ENCODE assay signal across 23 mouse cellular contexts in the genomic region with DNA sequence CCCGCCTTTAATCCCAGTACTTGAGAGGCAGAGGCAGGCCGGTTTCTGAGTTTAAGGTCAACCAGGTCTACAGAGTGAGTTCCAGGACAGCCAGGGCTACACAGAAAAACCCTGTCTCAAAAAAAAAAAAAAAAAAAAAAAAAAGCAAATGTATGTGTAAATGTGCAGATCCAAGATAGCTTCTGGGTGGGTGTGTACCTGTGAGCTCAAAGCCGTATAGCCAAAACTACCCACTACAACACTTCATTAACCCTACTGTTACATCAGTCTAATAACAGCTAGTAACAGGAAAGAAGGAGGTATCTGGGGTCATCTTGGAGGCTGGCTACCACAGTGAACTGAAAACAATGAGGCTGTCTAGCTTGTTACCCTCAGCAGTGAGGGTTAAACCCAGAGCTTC. TPM values are rescaled to one million over a fixed set of nuclear protein-coding genes. Genes with fewer than 3 reads are reported as not detected.
A peak's percentile ranks its signal among the peaks of the same experiment; 100 is the strongest.
DNase-seq lines count a peak whose midpoint lies in the region; ATAC-seq and TF ChIP-seq lines count a peak whose summit lies in the region.
"Had no signal": no experiment of that assay in that cellular context is flagged by ENCODE, and none has a peak within 500 bp of the region (broad histone marks: within the 10 kb centered on the region; RNA-seq: fewer than 3 reads in every experiment).

No protein-coding gene starts in this region.

- no peaks in the 10 kb centered on the region for H3K36me3 ChIP-seq in kidney, adult 2 months (ENCODE audit: control insufficient read depth, insufficient read depth, low read length)
- no peaks in the 10 kb centered on the region for H3K36me3 ChIP-seq in liver, embryonic 11.5 days (ENCODE audit: control insufficient read depth, insufficient read depth, low read length)
- H3K36me3 ChIP-seq in liver, postnatal 0 days (replicated peaks; ENCODE audit: insufficient read depth, low read length), result no peaks in the 10 kb centered on the region
- H3K36me3 ChIP-seq in kidney, embryonic 16.5 days (ENCODE audit: insufficient read depth, low read length), result no peaks in the 10 kb centered on the region
- H3K36me3 ChIP-seq: kidney, embryonic 15.5 days; lung, embryonic 15.5 days; midbrain, embryonic 12.5 days had no signal

- peak; percentile 87 for TF ChIP-seq EP300 in liver, postnatal 0 days (IDR thresholded peaks at IDR 0.05; ENCODE audit: low read depth)

- no peak for DNase-seq in kidney, adult 2 months
- DNase-seq in kidney, adult 18-20 months, result no peak
- DNase-seq in c-Kit-positive CD71-positive TER-119-positive erythroid progenitor cells, embryonic 14.5 days (ENCODE audit: low spot score), result peak; percentile 75
- DNase-seq in liver, embryonic 11.5 days (ENCODE audit: low spot score), result no peak
- DNase-seq in liver, postnatal 0 days, result no peak
- DNase-seq in lung, postnatal 4 days, result no peak
- no peak for DNase-seq in right cerebral cortex, adult 2 months (ENCODE audit: low spot score in 2 of 2)
- DNase-seq: adrenal gland, adult 2 months; cerebellum, adult 9-11 months; kidney, postnatal 4 days; lung, postnatal 36 days; thymus, postnatal 4 days had no signal

- no peaks in the 10 kb centered on the region for H3K9me3 ChIP-seq in liver, embryonic 11.5 days (ENCODE audit: control insufficient read depth, low read length)
- no peaks in the 10 kb centered on the region for H3K9me3 ChIP-seq in liver, postnatal 0 days (ENCODE audit: low read length)
- H3K9me3 ChIP-seq in kidney, embryonic 16.5 days (ENCODE audit: low read length), result no peaks in the 10 kb centered on the region
- H3K9me3 ChIP-seq: kidney, embryonic 15.5 days; lung, embryonic 15.5 days; midbrain, embryonic 12.5 days had no signal

- no peak for TF ChIP-seq POLR2A in kidney, adult 2 months (IDR thresholded peaks at IDR 0.05; ENCODE audit: low read depth, low read length)

- peaks cover 40% of the 10 kb centered on the region for H3K4me1 ChIP-seq in kidney, adult 2 months (ENCODE audit: control insufficient read depth, insufficient read depth, low read length)
- peaks cover 43% of the 10 kb centered on the region for H3K4me1 ChIP-seq in liver, embryonic 11.5 days (replicated peaks; ENCODE audit: control insufficient read depth, insufficient read depth, low read length)
- peaks cover 40% of the 10 kb centered on the region for H3K4me1 ChIP-seq in liver, postnatal 0 days (ENCODE audit: insufficient read depth)
- H3K4me1 ChIP-seq in kidney, embryonic 16.5 days (ENCODE audit: insufficient read depth, low read length), result peaks cover 8% of the 10 kb centered on the region; the same call in 1 of the 2 replicates

- 87% methylated on average over 3 of the region's 3 CpGs for WGBS in kidney, adult 2 months
- WGBS in liver, embryonic 11.5 days, result 81% methylated on average over 3 of the region's 3 CpGs
- 57% methylated on average over 3 of the region's 3 CpGs for WGBS in liver, postnatal 0 days (ENCODE audit: insufficient replicate concordance)
- WGBS in kidney, embryonic 16.5 days, result 88% methylated on average over 3 of the region's 3 CpGs

- ATAC-seq in liver, embryonic 11.5 days (replicated peaks; ENCODE audit: low FRiP score), result peak; percentile 55
- peak; percentile 20 for ATAC-seq in liver, postnatal 0 days
- ATAC-seq in kidney, embryonic 16.5 days (ENCODE audit: low FRiP score, low TSS enrichment), result no peak
- ATAC-seq: CD4-positive, CD25-positive, alpha-beta regulatory T cell, adult 4 months; forebrain, embryonic 14.5 days; hindbrain, embryonic 16.5 days; intestine, embryonic 16.5 days; Patski had no signal

- no peak for TF ChIP-seq CTCF in kidney, adult 2 months (conservative IDR thresholded peaks at IDR 0.05; ENCODE audit: insufficient read depth, insufficient read length, low read depth, low read length)
- TF ChIP-seq CTCF in liver, postnatal 0 days (IDR thresholded peaks at IDR 0.05; ENCODE audit: low read depth), result no peak

- H3K9ac ChIP-seq in liver, embryonic 11.5 days (ENCODE audit: low read depth, low read length), result peak overlapping the region; percentile 39; the same call in 1 of the 2 replicates
- H3K9ac ChIP-seq in liver, postnatal 0 days (replicated peaks), result 0 out of 2 replicates have a peak overlapping the region, but pooled peaks have one; percentile 12
- no peak overlapping the region for H3K9ac ChIP-seq in kidney, embryonic 16.5 days (replicated peaks; ENCODE audit: low read length)
- H3K9ac ChIP-seq: kidney, embryonic 15.5 days; lung, embryonic 15.5 days; midbrain, embryonic 12.5 days had no signal

- peak overlapping the region; percentile 51 for H3K4me2 ChIP-seq in liver, embryonic 11.5 days
- peak overlapping the region; percentile 40; the same call in 1 of the 2 replicates for H3K4me2 ChIP-seq in liver, postnatal 0 days (ENCODE audit: low read depth, low read length)
- H3K4me2 ChIP-seq in kidney, embryonic 16.5 days (replicated peaks; ENCODE audit: low read depth, low read length), result no peak overlapping the region
- H3K4me2 ChIP-seq: heart, embryonic 11.5 days; kidney, embryonic 15.5 days; lung, embryonic 15.5 days; midbrain, embryonic 12.5 days had no signal

- H3K4me3 ChIP-seq in kidney, adult 2 months (ENCODE audit: insufficient read depth, low read depth, low read length), result no peak overlapping the region
- H3K4me3 ChIP-seq in liver, embryonic 11.5 days (ENCODE audit: low read depth, low read length), result no peak overlapping the region
- H3K4me3 ChIP-seq in liver, postnatal 0 days (ENCODE audit: low read depth, low read length), result no peak overlapping the region
- H3K4me3 ChIP-seq in kidney, embryonic 16.5 days (ENCODE audit: low read length), result no peak overlapping the region
- H3K4me3 ChIP-seq: kidney, embryonic 15.5 days; lung, embryonic 15.5 days; midbrain, embryonic 12.5 days had no signal

- H3K27me3 ChIP-seq in kidney, adult 2 months (replicated peaks; ENCODE audit: control insufficient read depth, insufficient read depth, low read length), result no peaks in the 10 kb centered on the region
- H3K27me3 ChIP-seq in liver, embryonic 11.5 days (replicated peaks; ENCODE audit: control insufficient read depth, insufficient read depth, low read length), result no peaks in the 10 kb centered on the region
- no peaks in the 10 kb centered on the region for H3K27me3 ChIP-seq in liver, postnatal 0 days (ENCODE audit: insufficient read depth, low read length)
- H3K27me3 ChIP-seq in kidney, embryonic 16.5 days (ENCODE audit: insufficient read depth, low read length), result no peaks in the 10 kb centered on the region
- H3K27me3 ChIP-seq: kidney, embryonic 15.5 days; lung, embryonic 15.5 days; midbrain, embryonic 12.5 days had no signal

- peak overlapping the region; percentile 26 for H3K27ac ChIP-seq in kidney, adult 2 months (ENCODE audit: insufficient read depth, low read depth, low read length)
- peak overlapping the region; percentile 77 for H3K27ac ChIP-seq in liver, embryonic 11.5 days (ENCODE audit: low read depth, low read length)
- H3K27ac ChIP-seq in liver, postnatal 0 days (ENCODE audit: low read depth), result peak overlapping the region; percentile 97
- H3K27ac ChIP-seq in kidney, embryonic 16.5 days (ENCODE audit: low read length), result no peak overlapping the region
- H3K27ac ChIP-seq: kidney, embryonic 15.5 days; lung, embryonic 15.5 days; midbrain, embryonic 12.5 days had no signal

RNA-seq across cellular contexts. Expression of a gene that starts 3.7 kb away (rescaled TPM):
- polyA plus RNA-seq in kidney, adult 2 months (2012; rRNA removed), result 170 and 255 TPM in 2 replicates
- polyA plus RNA-seq in liver, embryonic 11.5 days (2014; fragmentation: Nextera tagmentation; extraction: Ambion mirVana), result 125 and 144 TPM in 2 replicates
- polyA plus RNA-seq in liver, postnatal 0 days (2015; fragmentation: Nextera tagmentation; extraction: Ambion mirVana), result 79.4 and 79.9 TPM in 2 replicates
- polyA plus RNA-seq in kidney, embryonic 16.5 days (2015; fragmentation: Nextera tagmentation; extraction: Ambion mirVana), result 76.6 and 88.9 TPM in 2 replicates

RNA-seq across cellular contexts. Expression of a gene that starts 22.3 kb away (rescaled TPM):
- polyA plus RNA-seq in kidney, adult 2 months (2012; rRNA removed), result 0.25 and 0.33 TPM in 2 replicates
- polyA plus RNA-seq in liver, embryonic 11.5 days (2014; fragmentation: Nextera tagmentation; extraction: Ambion mirVana), result 0.22 and 0.29 TPM in 2 replicates
- 0.13 and 0.26 TPM in 2 replicates for polyA plus RNA-seq in liver, postnatal 0 days (2015; fragmentation: Nextera tagmentation; extraction: Ambion mirVana)
- polyA plus RNA-seq in kidney, embryonic 16.5 days (2015; fragmentation: Nextera tagmentation; extraction: Ambion mirVana), result 0.14 and 0.24 TPM in 2 replicates
- polyA plus RNA-seq: adrenal gland, adult 2 months; CD4-positive, CD25-positive, alpha-beta regulatory T cell, adult 4 months; small intestine, adult 2 months had no signal

RNA-seq across cellular contexts. Expression of a gene that starts 25.5 kb away (rescaled TPM):
- 0.14 and 0.18 TPM in 2 replicates for polyA plus RNA-seq in kidney, adult 2 months (2012; rRNA removed)
- 0.22 and 0.40 TPM in 2 replicates for polyA plus RNA-seq in liver, embryonic 11.5 days (2014; fragmentation: Nextera tagmentation; extraction: Ambion mirVana)
- polyA plus RNA-seq in liver, postnatal 0 days (2015; fragmentation: Nextera tagmentation; extraction: Ambion mirVana), result 0.02 TPM in 1 of 2 replicates, not detected in the other
- 0.26 and 0.28 TPM in 2 replicates for polyA plus RNA-seq in kidney, embryonic 16.5 days (2015; fragmentation: Nextera tagmentation; extraction: Ambion mirVana)
- polyA plus RNA-seq: CD4-positive, CD25-positive, alpha-beta regulatory T cell, adult 4 months had no signal

RNA-seq across cellular contexts. Expression of a gene that starts 26.2 kb away (rescaled TPM):
- 18.3 and 19.1 TPM in 2 replicates for polyA plus RNA-seq in kidney, adult 2 months (2012; rRNA removed)
- 63.1 and 71.3 TPM in 2 replicates for polyA plus RNA-seq in liver, embryonic 11.5 days (2014; fragmentation: Nextera tagmentation; extraction: Ambion mirVana)
- polyA plus RNA-seq in liver, postnatal 0 days (2015; fragmentation: Nextera tagmentation; extraction: Ambion mirVana), result 11.8 and 14.2 TPM in 2 replicates
- 37.1 and 37.7 TPM in 2 replicates for polyA plus RNA-seq in kidney, embryonic 16.5 days (2015; fragmentation: Nextera tagmentation; extraction: Ambion mirVana)
